In genomic region chr17:28080817-28081165, GRCm38 (mm10) we compare ENCODE assay signal across 10 mouse cellular contexts. TPM values are rescaled to one million over a fixed set of nuclear protein-coding genes. Genes with fewer than 3 reads are reported as not detected.
DNase-seq lines count a peak whose midpoint lies in the region; ATAC-seq and TF ChIP-seq lines count a peak whose summit lies in the region.
"Had no signal": no experiment of that assay in that cellular context is flagged by ENCODE, and none has a peak within 500 bp of the region (broad histone marks: within the 10 kb centered on the region; RNA-seq: fewer than 3 reads in every experiment).

No protein-coding gene starts in this region.

- H3K4me1 ChIP-seq in heart, embryonic 13.5 days: peaks cover 17% of the 10 kb centered on the region
- peaks cover 5% of the 10 kb centered on the region for H3K4me1 ChIP-seq in ES-Bruce4 (ENCODE audit: control insufficient read depth, insufficient read depth, low read length)
- 0 out of 2 replicates have a peak, but pooled peaks cover 2% of the 10 kb centered on the region for H3K4me1 ChIP-seq in hindbrain, embryonic 11.5 days (replicated peaks; ENCODE audit: control insufficient read depth, insufficient read depth, low read length)
- H3K4me1 ChIP-seq in liver, embryonic 16.5 days (ENCODE audit: control insufficient read depth, low read depth, low read length): peaks cover 16% of the 10 kb centered on the region

- no peak overlapping the region for H3K27ac ChIP-seq in heart, embryonic 13.5 days (replicated peaks)
- peak overlapping the region; percentile 2; the same call in 1 of the 2 replicates for H3K27ac ChIP-seq in ES-Bruce4 (ENCODE audit: insufficient read depth, low read length)
- no peak overlapping the region for H3K27ac ChIP-seq in hindbrain, embryonic 11.5 days (ENCODE audit: low read depth, low read length)
- H3K27ac ChIP-seq in liver, embryonic 16.5 days (ENCODE audit: low read length): no peak overlapping the region

- H3K4me3 ChIP-seq in heart, embryonic 13.5 days: peak overlapping the region; percentile 72
- peak overlapping the region; percentile 71 for H3K4me3 ChIP-seq in ES-Bruce4 (ENCODE audit: low read depth, low read length)
- H3K4me3 ChIP-seq in hindbrain, embryonic 11.5 days (ENCODE audit: low read depth, low read length): peak overlapping the region; percentile 66
- no peak overlapping the region for H3K4me3 ChIP-seq in liver, embryonic 16.5 days (ENCODE audit: low read depth, low read length)

- TF ChIP-seq CTCF in ES-Bruce4 (IDR thresholded peaks at IDR 0.05; ENCODE audit: low read depth, low read length): no peak

- 13% methylated on average over 9 of the region's 9 CpGs for WGBS in heart, embryonic 13.5 days
- 5% methylated on average over 9 of the region's 9 CpGs for WGBS in hindbrain, embryonic 11.5 days
- WGBS in liver, embryonic 16.5 days (ENCODE audit: insufficient replicate concordance): 27% methylated on average over 9 of the region's 9 CpGs

- TF ChIP-seq EP300 in ES-Bruce4 (IDR thresholded peaks at IDR 0.05; ENCODE audit: insufficient read depth, low read depth, low read length): no peak

- no peak for TF ChIP-seq POLR2A in ES-Bruce4 (IDR thresholded peaks at IDR 0.05; ENCODE audit: insufficient read depth, low read length)

- H3K27me3 ChIP-seq in heart, embryonic 13.5 days (replicated peaks): peaks cover 44% of the 10 kb centered on the region
- no peaks in the 10 kb centered on the region for H3K27me3 ChIP-seq in ES-Bruce4 (ENCODE audit: control insufficient read depth, insufficient read depth, low read length, poor library complexity, severe bottlenecking)
- H3K27me3 ChIP-seq in hindbrain, embryonic 11.5 days (ENCODE audit: control insufficient read depth, insufficient read depth, low read length): no peaks in the 10 kb centered on the region
- H3K27me3 ChIP-seq in liver, embryonic 16.5 days (ENCODE audit: control insufficient read depth, insufficient read depth, low read depth, low read length): peaks cover 14% of the 10 kb centered on the region

- no peaks in the 10 kb centered on the region for H3K36me3 ChIP-seq in heart, embryonic 13.5 days
- H3K36me3 ChIP-seq in ES-Bruce4 (ENCODE audit: control insufficient read depth, insufficient read depth, low read length, poor library complexity, severe bottlenecking): no peaks in the 10 kb centered on the region
- no peaks in the 10 kb centered on the region for H3K36me3 ChIP-seq in hindbrain, embryonic 11.5 days (ENCODE audit: control insufficient read depth, insufficient read depth, low read length)
- H3K36me3 ChIP-seq in liver, embryonic 16.5 days (ENCODE audit: control insufficient read depth, insufficient read depth): no peaks in the 10 kb centered on the region

- no peak for ATAC-seq in heart, embryonic 13.5 days (ENCODE audit: extremely low read depth, insufficient number of reproducible peaks, low FRiP score, low TSS enrichment)
- ATAC-seq in hindbrain, embryonic 11.5 days (ENCODE audit: low FRiP score): peak; percentile 68; the same call in 1 of the 2 replicates
- ATAC-seq in liver, embryonic 16.5 days (ENCODE audit: low read depth): no peak

- peak overlapping the region; percentile 100 for H3K4me2 ChIP-seq in heart, embryonic 13.5 days
- H3K4me2 ChIP-seq in hindbrain, embryonic 11.5 days (replicated peaks; ENCODE audit: low read depth, low read length): peak overlapping the region; percentile 99; the same call in 1 of the 2 replicates
- H3K4me2 ChIP-seq in liver, embryonic 16.5 days (ENCODE audit: low read depth, low read length): peak overlapping the region; percentile 95

- no peaks in the 10 kb centered on the region for H3K9me3 ChIP-seq in heart, embryonic 13.5 days
- no peaks in the 10 kb centered on the region for H3K9me3 ChIP-seq in ES-Bruce4 (replicated peaks; ENCODE audit: control insufficient read depth, insufficient read depth, low read length, poor library complexity, severe bottlenecking)
- H3K9me3 ChIP-seq in hindbrain, embryonic 11.5 days (ENCODE audit: control insufficient read depth, low read length): no peaks in the 10 kb centered on the region
- H3K9me3 ChIP-seq in liver, embryonic 16.5 days (replicated peaks; ENCODE audit: control insufficient read depth, low read length): no peaks in the 10 kb centered on the region

- H3K9ac ChIP-seq in heart, embryonic 13.5 days: peak overlapping the region; percentile 50; the same call in 1 of the 2 replicates
- H3K9ac ChIP-seq in ES-Bruce4 (ENCODE audit: low read depth, poor library complexity, severe bottlenecking): 0 out of 2 replicates have a peak overlapping the region, but pooled peaks have one; percentile 5
- H3K9ac ChIP-seq in hindbrain, embryonic 11.5 days (ENCODE audit: low read depth, low read length): 0 out of 2 replicates have a peak overlapping the region, but pooled peaks have one; percentile 15
- H3K9ac ChIP-seq in liver, embryonic 16.5 days (ENCODE audit: low read depth, low read length): no peak overlapping the region

- no peak for DNase-seq in heart, postnatal 4 days
- no peak for DNase-seq in hindbrain, embryonic 11.5 days (ENCODE audit: low spot score)
- no peak for DNase-seq in right cerebral cortex, postnatal 10 days (ENCODE audit: low spot score in 2 of 2)
- no peak for DNase-seq in spleen, postnatal 10 days (ENCODE audit: low spot score in 2 of 2)
- DNase-seq in adrenal gland, postnatal 10 days: no peak
- DNase-seq: cerebellum, adult 11 months had no signal

RNA-seq across cellular contexts. Expression of gene Tcp11, which starts 0.4 kb away (rescaled TPM):
- 0.49 and 0.55 TPM in 2 replicates for polyA plus RNA-seq in heart, embryonic 13.5 days (2015; fragmentation: Nextera tagmentation; extraction: Ambion mirVana)
- under 1 TPM in 1 of 2 experiments, not detected in 1; 0.14 TPM for total RNA-seq in heart, postnatal 4 days (2021)
- 11.6 and 18.9 TPM in 2 replicates for polyA plus RNA-seq in ES-Bruce4 (2011; ENCODE audit: insufficient read depth, insufficient read length, low read depth, missing spikeins)
- polyA plus RNA-seq in hindbrain, embryonic 11.5 days (2014; fragmentation: Nextera tagmentation; extraction: Ambion mirVana): 0.99 and 1.3 TPM in 2 replicates
- polyA plus RNA-seq in liver, embryonic 16.5 days (2015; fragmentation: Nextera tagmentation; extraction: Ambion mirVana): 0.06 and 0.14 TPM in 2 replicates
- under 1 TPM; 0.24 to 0.57 TPM for total RNA-seq in adrenal gland, postnatal 10 days (2021)
- total RNA-seq: gastrocnemius, postnatal 14 days had no signal
